Mouse (Mus musculus) lung, postnatal 25 days (tissue): ENCODE results near the gene Rasl10a.
"Not testable (repeated sequence)": the region's sequence is repeated elsewhere in the genome, so short reads cannot be mapped to it uniquely, and the experiment has no call there.

Source experiments
- DNase-seq: peaks from one replicate; pipeline ENCODE4 v3.0.0; 2022; ENCODE audit warnings: low spot score

Gene Rasl10a

GRCm38 (mm10) chr11:5076843-5077242 is 18.9 kb downstream of the Rasl10a start:
- DNase-seq, result not testable (repeated sequence)

GRCm38 (mm10) chr11:5089147-5089546 is 31.2 kb downstream of the Rasl10a start:
- DNase-seq, result no peak

GRCm38 (mm10) chr11:5091706-5092105 is 33.8 kb downstream of the Rasl10a start:
- peak; percentile 14 for DNase-seq

- no peak for DNase-seq
These were observed 37.9 kb downstream of the Rasl10a start for GRCm38 (mm10) chr11:5095877-5096276.

- DNase-seq, result no peak
These were observed 38.6 kb downstream of the Rasl10a start for GRCm38 (mm10) chr11:5096480-5097020.

- DNase-seq, result peak; percentile 42
These were observed 40.3 kb downstream of the Rasl10a start for GRCm38 (mm10) chr11:5098035-5098735.

GRCm38 (mm10) chr11:5098736-5099542 is 41.0 kb downstream of the Rasl10a start, which contains the start of the genes Rhbdd3 and Ewsr1:
Gene Rhbdd3, plus strand, starts transcription at chr11:5098926.
Gene Ewsr1, minus strand, starts transcription at chr11:5099266.
- peak; percentile 96 for DNase-seq

- peak; percentile 88 for DNase-seq
These were observed 41.8 kb downstream of the Rasl10a start for GRCm38 (mm10) chr11:5099576-5100183.

GRCm38 (mm10) chr11:5100283-5100682 is 42.4 kb downstream of the Rasl10a start:
- DNase-seq, result no peak

- no peak for DNase-seq
These were observed 42.9 kb downstream of the Rasl10a start for GRCm38 (mm10) chr11:5100801-5101200.

- no peak for DNase-seq
These were observed 43.7 kb downstream of the Rasl10a start for GRCm38 (mm10) chr11:5101641-5102040.

GRCm38 (mm10) chr11:5102384-5102783 is 44.5 kb downstream of the Rasl10a start:
- no peak for DNase-seq

GRCm38 (mm10) chr11:5103986-5104509 is 46.1 kb downstream of the Rasl10a start:
- DNase-seq, result no peak

GRCm38 (mm10) chr11:5109441-5109840 is 51.5 kb downstream of the Rasl10a start:
- no peak for DNase-seq
